Mouse (Mus musculus) gastrocnemius, adult 2 months (tissue): ENCODE results near the gene Tmem182. TPM values are rescaled to one million over a fixed set of nuclear protein-coding genes. Genes with fewer than 3 reads are reported as not detected.

ENCODE experiments used
- DNase-seq: peaks from one replicate; pipeline ENCODE4 v3.0.0; 2022
- H3K27ac ChIP-seq: fragments of 200-600 bp; 2 replicates; pipeline ENCODE4 v1.8.1; 2022; ENCODE audit warnings: mild to moderate bottlenecking
- H3K4me3 ChIP-seq: fragments of 200-600 bp; 2 replicates; pipeline ENCODE4 v1.8.1; 2022; ENCODE audit warnings: mild to moderate bottlenecking, moderate library complexity
- CTCF ChIP-seq: fragments of 200-600 bp; IDR thresholded peaks from 2 replicates; pipeline ENCODE4 v1.8.1; 2022; ENCODE audit warnings: antibody characterized with exemption, mild to moderate bottlenecking, moderate library complexity
- intact Hi-C: fragments of 180-260 bp; cut with DNase I; formaldehyde crosslinking; loops from one replicate; pipeline ENCODE4 v1.15.1; 2025
- long read RNA-seq, 2 experiments: library from polyadenylated mRNA; stranded (forward); transcript quantifications; one replicate each; pipeline ENCODE4 v2.0.0; 2021
- total RNA-seq, 2 experiments: library from RNA; stranded (reverse); gene quantifications; 2 replicates each; pipeline ENCODE4 v1.2.3; 2021

Tmem182 gene
- total RNA-seq, result 100 to 1,000 TPM; 181 to 243 TPM
- long read RNA-seq, experiment 1, transcript Tmem182-201 (5 exons, 2,716 nt), result major isoform, 315 of 382 reads
- long read RNA-seq, experiment 1, partial matches to known transcripts, result 29 of 382 reads
- long read RNA-seq, experiment 1, other reads (novel, unspliced or antisense), result 38 of 382 reads
- long read RNA-seq, experiment 2, transcript Tmem182-201 (5 exons, 2,716 nt), result major isoform, 272 of 323 reads
- long read RNA-seq, experiment 2, partial matches to known transcripts, result 1 of 323 reads
- long read RNA-seq, experiment 2, other reads (novel, unspliced or antisense), result 50 of 323 reads

DNA sequence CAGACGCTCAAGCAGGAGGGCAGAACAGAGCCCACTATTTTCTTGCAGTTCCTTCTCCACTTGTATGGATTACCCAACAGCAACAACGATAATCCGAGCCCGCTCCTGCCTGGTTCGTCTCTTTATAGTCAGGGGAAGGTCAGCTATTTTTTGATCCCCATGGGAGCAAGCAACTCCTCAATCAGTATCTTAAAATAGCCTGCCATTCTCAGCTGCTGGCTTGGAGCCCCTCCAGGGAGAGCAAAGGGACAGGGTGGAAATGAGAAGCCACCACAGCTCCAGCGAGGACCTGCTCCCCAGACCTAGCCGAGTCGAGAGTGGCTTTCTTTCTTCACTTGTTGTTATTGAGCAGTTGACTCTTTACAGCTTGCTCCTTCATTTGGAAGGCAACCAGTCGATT, at the start of gene Tmem182:
TSS of gene Tmem182 (plus strand) at position 251 of the 400 bp plus-strand sequence.
- Histone ChIP-seq H3K4me3 (peak within 1 kb of the TSS; percentile 76), H3K27ac (peak within 1 kb of the TSS; percentile 95)
- DNase-seq, result peak; percentile 94
- no peak for TF ChIP-seq CTCF
- intact Hi-C loops, result loop anchor here (1.0 kb wide), 1 partner anchor 24 kb away; no protein-coding TSS in a partner anchor

DNA sequence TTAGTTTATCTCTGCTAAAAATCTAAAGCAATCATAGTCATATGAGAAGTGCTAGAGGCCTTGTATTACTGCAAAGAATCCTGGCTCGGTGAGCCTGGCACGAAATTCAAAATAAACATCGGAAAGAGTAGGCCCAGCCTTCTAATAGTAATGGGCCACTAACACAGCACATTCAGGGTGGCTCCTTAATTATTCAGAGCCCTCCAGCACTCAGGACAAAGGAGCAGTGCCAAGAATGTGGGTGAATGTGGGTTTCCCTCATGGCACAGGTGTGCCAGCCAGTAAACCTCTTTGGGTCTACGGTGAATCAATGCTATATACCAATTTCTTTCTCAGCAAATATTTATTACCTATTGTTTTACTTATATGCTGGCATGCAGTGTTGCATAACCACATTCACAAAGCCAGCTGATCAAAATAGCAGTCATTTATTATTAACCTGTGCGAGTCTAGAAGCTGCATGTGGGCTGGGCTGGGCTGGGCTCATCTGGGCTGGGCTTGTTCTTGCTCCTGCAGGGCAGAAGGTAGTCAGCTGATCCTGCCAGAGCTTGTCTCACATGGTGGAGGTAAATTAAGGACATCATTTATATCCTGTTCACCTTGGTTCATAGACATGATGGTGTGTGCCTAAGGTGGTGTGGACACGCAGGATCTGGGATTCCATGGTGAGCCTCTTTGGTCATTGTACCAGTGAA, 45.5 kb upstream of the Tmem182 start:
- no peak for TF ChIP-seq CTCF
- no peak for DNase-seq
- Histone ChIP-seq H3K27ac (no peak overlapping the region), H3K4me3 (no peak overlapping the region)
- intact Hi-C loops, result no loop called here

DNA sequence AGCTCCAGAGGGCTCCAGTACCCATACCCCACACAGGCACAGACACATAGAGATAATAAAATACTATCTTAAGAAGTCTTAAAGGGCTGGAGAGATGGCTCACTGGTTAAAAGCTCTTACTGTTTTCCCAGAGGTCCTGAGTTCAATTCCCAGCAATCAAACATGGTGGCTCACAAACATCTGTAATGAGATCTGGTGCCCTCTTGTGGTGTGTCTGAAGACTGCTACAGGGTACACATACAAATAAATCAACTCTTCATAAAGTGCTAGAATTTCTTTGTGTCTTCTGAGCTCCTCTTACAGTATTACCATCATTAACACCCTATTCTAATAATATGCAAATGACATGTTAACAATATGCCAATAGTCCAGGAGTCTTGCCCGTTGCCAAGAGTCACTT, 41.4 kb upstream of the Tmem182 start:
- H3K27ac ChIP-seq, result no peak overlapping the region
- H3K4me3 ChIP-seq, result no peak overlapping the region
- TF ChIP-seq CTCF, result peak; percentile 41
- intact Hi-C loops, result no loop called here
- no peak for DNase-seq

DNA sequence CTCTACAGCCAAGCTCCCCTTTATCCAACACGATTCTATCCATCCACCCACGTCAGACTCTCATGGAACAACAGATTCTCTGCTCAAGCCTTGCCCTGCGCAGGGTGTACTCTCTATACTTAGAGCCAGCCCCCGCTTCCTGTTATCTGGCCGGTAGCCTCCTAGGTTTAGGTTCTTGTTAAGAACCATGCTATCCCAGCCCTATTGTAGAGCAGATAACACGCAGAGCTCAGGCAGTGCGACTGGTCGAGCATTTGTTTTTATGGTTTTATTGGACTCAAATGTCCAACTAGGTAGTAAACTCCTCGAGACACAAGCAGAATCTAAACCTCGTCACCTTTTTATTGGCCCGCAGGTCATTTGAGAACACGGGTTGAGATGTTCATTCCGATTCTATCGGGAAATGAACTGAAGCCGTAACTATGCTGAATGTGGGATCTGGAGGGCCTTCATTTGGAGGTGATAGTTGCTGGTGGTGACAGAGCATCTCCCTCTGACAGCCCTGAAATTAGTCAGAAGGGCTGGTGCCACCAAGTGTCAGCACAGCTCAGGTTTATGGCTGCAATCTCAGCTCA, 40.6 kb upstream of the Tmem182 start:
- intact Hi-C loops, result loop anchor here (5.0 kb wide), 2 partner anchors 37 to 82 kb away; partner anchors contain the start of gene Slc9a2
- DNase-seq, result no peak
- peak overlapping the region; percentile 85 for H3K27ac ChIP-seq

DNA sequence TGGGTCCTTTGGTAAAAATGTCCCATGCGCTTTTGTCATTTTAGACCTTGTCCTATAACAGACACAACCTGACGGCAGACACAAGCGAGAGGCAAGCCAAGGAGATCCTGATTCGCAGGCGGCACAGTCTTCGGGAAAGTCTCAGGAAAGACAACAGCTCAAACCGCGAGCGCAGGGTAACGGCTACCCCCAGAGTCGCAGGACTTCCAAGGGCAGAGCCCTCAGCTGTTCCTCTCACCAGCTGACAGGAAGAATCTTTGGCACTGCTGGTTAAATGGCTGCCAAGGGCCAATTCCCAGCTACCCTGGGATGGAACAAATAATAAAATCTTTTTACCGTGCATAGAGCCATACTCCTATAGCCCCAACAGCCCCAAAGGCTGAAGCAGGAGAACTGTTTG, 39.9 kb upstream of the Tmem182 start:
- Histone ChIP-seq H3K4me3 (peak overlapping the region; percentile 43), H3K27ac (peak overlapping the region; percentile 85)
- intact Hi-C loops, result loop anchor here (5.0 kb wide), 2 partner anchors 38 to 83 kb away; partner anchors contain the start of gene Slc9a2
- TF ChIP-seq CTCF, result no peak
- DNase-seq, result peak; percentile 67

More for the DNA sequence above, 40.6 kb upstream of the Tmem182 start:
- TF ChIP-seq CTCF, result no peak
- H3K4me3 ChIP-seq, result no peak overlapping the region

DNA sequence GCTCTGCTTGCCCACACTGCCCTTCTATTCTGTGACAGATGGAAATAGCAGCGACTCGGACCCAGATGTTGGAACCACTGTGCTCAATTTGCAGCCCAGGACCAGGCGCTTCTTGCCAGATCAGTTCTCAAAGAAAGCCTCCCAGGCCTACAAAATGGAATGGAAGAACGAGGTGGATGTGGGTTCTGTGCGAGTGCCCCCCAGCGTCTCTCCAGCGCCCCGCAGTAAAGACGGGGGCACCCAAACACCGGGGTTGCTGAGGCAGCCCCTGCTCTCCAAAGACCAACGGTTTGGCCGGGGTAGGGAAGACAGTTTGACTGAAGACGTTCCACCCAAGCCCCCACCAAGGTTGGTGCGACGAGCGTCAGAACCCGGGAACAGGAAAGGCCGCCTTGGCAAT, 37.8 kb upstream of the Tmem182 start:
- intact Hi-C loops, result loop anchor here (5.0 kb wide), 2 partner anchors 40 to 85 kb away; partner anchors contain the start of gene Slc9a2
- peak overlapping the region; percentile 58; the same call in 1 of the 2 replicates for H3K27ac ChIP-seq
- no peak for DNase-seq
- H3K4me3 ChIP-seq, result no peak overlapping the region
- no peak for TF ChIP-seq CTCF

DNA sequence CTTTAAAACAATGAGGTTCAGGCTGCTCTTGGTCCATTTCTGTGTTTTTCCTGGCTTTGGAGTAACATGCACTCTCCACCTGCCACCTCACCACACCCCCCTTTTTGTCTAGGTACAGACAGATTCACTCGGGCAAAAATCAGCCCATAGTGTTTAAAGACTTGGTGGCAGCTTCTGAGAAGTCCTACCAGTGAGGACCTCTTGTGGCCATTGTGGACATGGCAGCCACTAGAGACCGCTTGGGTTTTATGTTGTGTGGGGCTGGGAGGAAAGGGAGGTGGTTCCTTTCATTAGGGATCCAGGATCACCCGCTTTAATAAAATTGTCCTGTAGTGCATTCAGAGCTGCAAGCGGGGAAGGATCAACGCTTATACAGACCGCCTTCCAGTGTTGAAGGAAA, 36.8 kb upstream of the Tmem182 start:
- TF ChIP-seq CTCF, result peak; percentile 79
- intact Hi-C loops, result loop anchor here (5.0 kb wide), 2 partner anchors 41 to 86 kb away; partner anchors contain the start of gene Slc9a2
- Histone ChIP-seq H3K27ac (peak overlapping the region; percentile 20; the same call in 1 of the 2 replicates), H3K4me3 (no peak overlapping the region)
- peak; percentile 67 for DNase-seq

DNA sequence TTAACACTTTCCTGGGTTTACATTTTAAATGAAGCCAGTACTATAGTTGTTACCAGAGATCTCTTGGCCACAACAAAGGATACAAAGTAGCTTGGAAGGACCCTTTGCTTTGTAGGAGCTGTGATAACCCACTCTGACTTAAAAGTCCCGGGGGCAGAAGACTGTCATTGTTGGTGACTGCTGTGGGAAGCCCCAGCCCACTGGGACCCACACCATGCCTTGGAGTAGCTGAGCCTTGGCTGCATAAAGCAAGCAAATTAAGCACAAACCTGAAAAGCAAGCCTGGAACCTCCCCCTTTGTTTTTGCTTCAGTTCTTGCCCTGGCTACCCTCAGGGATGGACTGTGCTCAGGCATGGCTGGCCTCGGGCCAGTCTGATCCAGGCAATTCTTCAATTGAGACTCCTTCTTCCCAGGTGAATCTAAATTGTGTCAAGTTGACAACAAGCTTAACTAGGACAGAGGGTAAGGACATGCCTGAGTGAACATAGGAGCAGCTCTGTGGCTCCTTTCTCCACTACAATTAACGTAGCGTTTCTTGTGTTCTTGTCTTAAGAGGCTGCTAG, 36.0 kb upstream of the Tmem182 start:
- no peak overlapping the region for H3K27ac ChIP-seq
- intact Hi-C loops, result loop anchor here (5.0 kb wide), 2 partner anchors 42 to 87 kb away; partner anchors contain the start of gene Slc9a2
- DNase-seq, result no peak

DNA sequence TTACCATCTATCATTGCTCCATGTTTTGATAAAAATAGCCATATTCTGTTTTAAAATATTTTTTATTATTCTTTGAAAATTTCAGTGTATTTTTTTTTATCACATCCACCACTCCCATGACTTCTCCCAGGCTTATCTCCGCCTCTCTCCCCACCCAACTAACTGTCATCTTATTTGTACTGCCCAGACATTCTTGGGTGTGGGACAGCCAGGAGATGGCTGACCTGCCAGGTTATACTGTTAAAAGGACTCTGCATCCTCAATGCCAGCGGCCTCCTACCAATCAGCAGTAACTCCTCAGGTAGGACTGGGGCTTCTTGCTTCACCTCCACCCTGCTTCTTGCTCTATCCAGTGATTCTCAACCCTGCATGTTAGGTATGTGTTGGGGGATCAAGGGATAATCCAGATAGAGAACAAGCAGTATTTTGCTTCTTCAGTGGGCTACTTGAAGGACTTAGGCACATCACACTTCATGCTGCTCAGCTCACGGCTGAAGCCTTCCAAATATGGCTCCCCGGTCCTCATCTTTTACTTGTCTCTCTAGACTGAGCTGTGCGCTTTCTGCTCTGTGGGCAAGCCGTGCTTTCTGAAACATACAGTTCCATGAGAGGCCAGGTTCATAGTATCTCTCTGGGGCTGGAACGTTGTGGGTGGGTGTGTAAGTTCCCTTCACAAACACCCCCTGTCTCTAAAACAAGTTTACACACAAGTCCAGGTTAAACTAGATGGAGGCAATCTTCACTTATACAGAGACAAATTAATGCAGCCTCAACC, 34.0 kb upstream of the Tmem182 start:
- H3K27ac ChIP-seq, result no peak overlapping the region
- no peak for DNase-seq
- TF ChIP-seq CTCF, result no peak
- intact Hi-C loops, result loop anchor here (2.0 kb wide), 1 partner anchor 193 kb away; no protein-coding TSS in a partner anchor
- H3K4me3 ChIP-seq, result no peak overlapping the region

More for the DNA sequence above, 36.0 kb upstream of the Tmem182 start:
- no peak overlapping the region for H3K4me3 ChIP-seq
- TF ChIP-seq CTCF, result no peak

DNA sequence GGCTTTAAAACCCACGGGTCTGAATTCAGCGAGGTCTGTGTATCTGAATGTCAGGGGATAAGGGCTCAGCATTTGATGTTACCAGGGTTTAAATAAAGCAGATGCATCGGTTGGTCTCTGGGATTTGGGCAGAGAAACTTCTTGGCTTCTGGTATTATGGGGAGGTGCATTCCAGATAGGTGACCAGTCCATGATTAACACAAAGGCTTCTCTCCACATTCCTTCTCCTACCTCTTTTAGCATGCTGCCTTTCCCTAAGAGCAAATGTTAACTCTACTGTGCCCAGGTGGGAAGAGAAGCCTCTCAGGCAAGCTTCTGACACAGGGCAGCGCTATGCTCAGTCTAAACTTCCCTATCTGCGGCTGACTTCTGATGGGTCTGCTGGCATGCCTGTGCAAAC, 32.2 kb upstream of the Tmem182 start:
- TF ChIP-seq CTCF, result no peak
- intact Hi-C loops, result no loop called here
- no peak for DNase-seq
- no peak overlapping the region for H3K27ac ChIP-seq
- no peak overlapping the region for H3K4me3 ChIP-seq

DNA sequence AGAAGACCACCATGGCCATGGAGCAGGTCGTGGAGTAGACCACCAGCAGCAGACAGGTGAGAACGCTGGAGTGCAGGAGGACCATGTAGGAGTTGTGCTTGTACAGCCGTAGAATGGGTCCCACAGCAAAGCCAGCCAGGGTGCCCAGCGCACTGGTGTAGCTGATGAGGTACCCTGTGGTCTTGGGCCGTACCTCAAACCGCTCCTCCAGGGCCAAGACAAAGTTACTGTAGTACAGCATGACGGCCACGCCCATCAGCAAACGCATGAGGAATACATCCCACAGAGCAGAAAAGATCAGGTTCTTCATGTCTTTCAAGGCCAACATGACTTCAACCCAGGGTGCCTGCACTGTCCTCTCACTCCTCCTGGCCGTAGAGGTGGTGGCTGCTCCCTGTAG, 31.4 kb upstream of the Tmem182 start:
- no peak for TF ChIP-seq CTCF
- DNase-seq, result no peak
- Histone ChIP-seq H3K27ac (no peak overlapping the region), H3K4me3 (no peak overlapping the region)
- intact Hi-C loops, result no loop called here

DNA sequence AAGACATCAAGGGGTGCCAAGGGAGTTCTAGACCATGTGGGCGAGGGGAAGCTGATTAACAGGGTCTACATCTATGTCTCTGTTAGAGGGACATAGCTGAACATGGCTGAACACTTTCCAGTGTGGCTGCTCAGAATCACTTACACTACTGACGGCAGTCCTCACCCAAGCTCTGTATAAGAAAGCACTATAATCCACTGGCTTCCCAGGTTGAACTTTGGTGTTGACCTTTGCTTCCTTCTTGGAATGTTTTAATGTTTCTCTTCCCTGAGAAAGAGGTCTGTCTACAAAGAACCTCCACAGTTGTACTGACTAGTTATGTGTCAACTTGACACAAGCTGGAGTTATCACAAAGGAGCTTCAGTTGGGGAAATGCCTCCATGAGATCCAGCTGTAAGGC, 29.3 kb upstream of the Tmem182 start:
- TF ChIP-seq CTCF, result no peak
- DNase-seq, result no peak
- intact Hi-C loops, result no loop called here
- H3K4me3 ChIP-seq, result no peak overlapping the region
- no peak overlapping the region for H3K27ac ChIP-seq
